Mouse (Mus musculus): ENCODE measurements at regions not wholly inside any gene's neighbourhood (a gene's known extent, or its start where the extent isn't known, plus 50 kb on each side); places are given as distances from the start of the nearest gene placed in this dataset. TPM values are rescaled to one million over a fixed set of nuclear protein-coding genes. Genes with fewer than 3 reads are reported as not detected.

DNA sequence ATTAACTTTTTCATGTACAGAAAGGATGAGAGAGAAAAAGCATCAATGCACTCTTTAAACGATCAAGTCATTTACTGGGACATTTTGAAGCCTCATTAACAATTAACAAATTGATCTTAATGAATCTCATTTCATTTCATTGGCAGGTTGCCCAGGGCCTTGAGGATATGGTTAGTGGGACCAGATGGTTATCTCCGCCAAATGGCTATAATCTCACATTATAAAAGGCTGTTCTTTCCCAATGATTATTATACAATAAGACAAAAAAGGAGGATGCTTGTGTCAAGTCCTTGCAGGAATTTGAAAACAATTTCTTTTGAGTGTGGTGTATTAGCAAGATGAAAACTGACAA is 185.3 kb downstream of the Snx13 start:
- no peak for DNase-seq

GRCm38 (mm10) chr12:35231414-35232321 is 184.7 kb downstream of the Snx13 start:
- no peak for DNase-seq

DNA sequence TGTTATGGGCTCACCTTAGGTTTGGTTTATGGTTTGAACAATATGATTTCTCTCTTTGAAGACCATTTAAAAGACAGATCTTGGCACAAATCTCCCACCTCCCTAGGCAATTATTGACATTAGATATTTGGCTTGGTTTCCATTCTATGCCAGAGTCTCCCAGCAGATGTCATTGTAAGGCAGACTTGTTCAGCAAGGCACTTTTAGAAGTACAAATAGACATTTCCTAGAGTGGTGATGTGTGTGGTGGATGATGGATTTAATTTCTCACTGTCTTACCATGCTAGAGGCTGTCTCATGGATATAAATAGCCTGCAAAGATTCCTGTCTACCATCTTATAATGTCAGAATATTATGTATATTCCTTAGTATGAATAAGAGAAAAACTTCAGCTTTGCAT is 173.4 kb downstream of the Snx13 start:
- no peak for DNase-seq

GRCm38 (mm10) chr12:35220002-35220401 is 173.0 kb downstream of the Snx13 start:
- no peak for DNase-seq

DNA sequence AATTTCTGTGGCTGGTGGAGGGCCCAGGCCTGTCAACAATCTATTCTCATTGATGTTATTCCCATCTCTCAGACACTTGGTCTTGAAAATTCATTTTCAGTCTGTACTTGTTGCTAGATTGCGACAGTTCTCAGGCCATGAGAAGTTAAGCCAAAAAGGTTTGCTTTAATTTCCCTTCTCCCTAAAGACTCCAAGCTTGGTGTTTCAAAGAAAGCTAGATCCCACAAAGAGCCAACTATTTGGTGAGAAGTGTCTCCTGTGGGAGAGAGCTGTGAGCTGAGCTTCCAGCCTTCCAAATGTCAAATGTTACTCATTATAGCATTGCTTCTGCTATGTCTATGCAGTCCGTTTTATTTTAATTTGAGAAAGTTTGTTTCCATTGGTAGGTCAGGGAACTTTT is 169.7 kb downstream of the Snx13 start:
- no peak for DNase-seq

DNA sequence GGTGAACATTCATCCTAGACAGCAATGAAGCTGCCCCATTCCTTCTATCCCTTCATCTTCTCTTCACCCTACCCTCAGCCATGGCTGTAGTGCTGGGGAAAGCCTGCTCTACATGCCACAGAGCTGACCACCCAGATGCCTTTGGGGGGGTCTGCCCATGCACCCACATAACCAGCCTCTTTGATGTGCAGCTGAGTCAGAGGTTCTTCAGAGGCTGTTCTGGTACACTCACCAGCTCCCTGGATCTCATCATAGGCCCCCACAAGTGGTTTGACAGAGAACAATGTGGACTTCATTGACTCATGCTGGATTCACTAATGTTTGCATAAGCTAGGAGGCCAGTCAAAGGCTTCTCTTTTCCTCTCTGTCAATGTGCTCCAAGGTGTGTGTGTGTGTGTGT is 162.4 kb downstream of the Snx13 start:
- DNase-seq, result no peak

DNA sequence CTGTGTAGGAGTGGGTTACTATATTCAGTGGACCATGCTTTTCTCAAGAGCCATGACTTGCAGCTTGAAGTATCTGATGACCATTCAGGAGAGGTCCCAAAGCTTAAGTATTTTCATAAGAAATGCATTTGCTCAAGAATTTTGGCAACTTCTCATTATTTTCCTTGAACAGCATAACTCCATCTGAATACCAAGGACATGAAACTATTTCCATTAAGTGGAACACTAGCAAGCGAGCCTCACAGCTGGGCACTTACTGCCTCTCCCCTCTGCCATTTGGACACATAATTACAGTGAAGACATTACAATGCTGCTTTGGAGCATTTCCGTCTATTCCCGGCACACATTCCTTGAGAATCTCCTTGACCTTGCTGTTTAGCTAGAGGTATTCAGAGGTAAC is 160.6 kb downstream of the Snx13 start:
- DNase-seq, result no peak

DNA sequence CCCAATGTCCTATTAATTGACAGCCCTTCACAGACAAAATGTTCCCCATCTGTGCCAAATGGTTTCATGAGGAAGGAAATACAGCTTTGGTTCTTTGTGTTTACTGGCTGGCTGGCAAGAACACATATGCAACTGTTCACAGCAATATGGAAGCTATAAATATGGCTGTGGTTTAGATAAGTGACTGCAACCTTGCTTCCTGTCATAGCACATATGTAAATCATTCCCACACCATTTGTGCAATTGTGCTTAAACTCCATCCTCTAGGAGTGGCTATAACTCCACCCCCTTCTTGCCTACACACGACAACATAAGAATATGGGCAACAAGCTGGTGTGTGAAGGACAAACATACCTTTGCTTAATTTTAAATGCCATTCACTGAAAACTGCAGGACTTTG is 156.4 kb downstream of the Snx13 start:
- no peak for DNase-seq

DNA sequence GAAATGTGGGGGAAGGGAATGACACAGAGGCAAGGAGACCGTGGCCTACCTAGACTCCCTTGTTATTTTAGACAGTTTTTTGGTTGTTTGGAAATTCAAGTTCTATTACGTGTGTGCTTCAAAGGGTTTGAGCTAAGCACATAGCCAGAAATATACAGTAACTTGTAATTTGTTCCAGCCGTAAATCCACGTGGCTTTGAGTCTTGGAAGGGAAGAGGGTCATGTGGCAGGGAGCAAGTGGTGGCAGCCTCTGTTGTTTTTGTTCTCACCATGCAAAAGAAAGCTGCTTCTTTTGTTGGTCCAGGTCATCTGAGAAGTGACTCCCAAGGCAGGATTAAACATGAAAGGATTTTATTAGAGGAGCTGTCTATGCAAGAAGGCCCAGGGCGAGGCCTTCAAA is 153.1 kb downstream of the Snx13 start:
- no peak for DNase-seq

Small RNAs in the stretch of these regions (microRNA-seq; reads per million reads assigned to microRNA genes)
- gene Gm44396, result not detected
